Mouse (Mus musculus) olfactory bulb, adult 2 months (tissue): Measurements from ENCODE around the gene Rnf214. TPM values are rescaled to one million over a fixed set of nuclear protein-coding genes. Genes with fewer than 3 reads are reported as not detected.

Source experiments
- H3K27ac ChIP-seq: fragments of 200-500 bp; 2 replicates; pipeline ENCODE4 v1.5.1; 2012; ENCODE audit warnings: low read depth, low read length; ENCODE audit not compliant: insufficient read depth
- H3K4me1 ChIP-seq: fragments of 200-500 bp; 2 replicates; pipeline ENCODE4 v1.6.1; 2012; ENCODE audit warnings: low read length; ENCODE audit not compliant: control insufficient read depth, insufficient read depth
- H3K4me3 ChIP-seq: fragments of 200-500 bp; 2 replicates; pipeline ENCODE4 v1.5.1; 2012; ENCODE audit warnings: mild to moderate bottlenecking, low read depth, low read length, moderate library complexity; ENCODE audit not compliant: insufficient read depth
- CTCF ChIP-seq: fragments of 200-500 bp; IDR thresholded peaks from 2 replicates; pipeline ENCODE4 v1.5.1; 2012; ENCODE audit warnings: low read depth, mild to moderate bottlenecking, low read length, moderate library complexity; ENCODE audit not compliant: insufficient read depth
- POLR2A ChIP-seq: fragments of 200-500 bp; IDR thresholded peaks from 2 replicates; pipeline ENCODE4 v1.6.1; 2012; ENCODE audit warnings: mild to moderate bottlenecking, low read depth, low read length, moderate library complexity; ENCODE audit not compliant: insufficient read depth
- WGBS: fragments of 180-500 bp; shearing (Covaris S2); methylation state at CpG from one replicate; pipeline ENCODE4 v1.1.7; 2018; 5-methylcytosine and 5-hydroxymethylcytosine counted together
- polyA plus RNA-seq: library from polyadenylated mRNA; stranded (reverse); fragments of >200 nt; gene quantifications from 2 replicates; pipeline ENCODE4 v1.2.4, GENCODE M21; 2012; ENCODE audit warnings: low replicate concordance; ENCODE audit not compliant: missing spikeins, insufficient read depth, insufficient read length

The Rnf214 gene
- polyA plus RNA-seq, 1 experiment, result not detected

DNA sequence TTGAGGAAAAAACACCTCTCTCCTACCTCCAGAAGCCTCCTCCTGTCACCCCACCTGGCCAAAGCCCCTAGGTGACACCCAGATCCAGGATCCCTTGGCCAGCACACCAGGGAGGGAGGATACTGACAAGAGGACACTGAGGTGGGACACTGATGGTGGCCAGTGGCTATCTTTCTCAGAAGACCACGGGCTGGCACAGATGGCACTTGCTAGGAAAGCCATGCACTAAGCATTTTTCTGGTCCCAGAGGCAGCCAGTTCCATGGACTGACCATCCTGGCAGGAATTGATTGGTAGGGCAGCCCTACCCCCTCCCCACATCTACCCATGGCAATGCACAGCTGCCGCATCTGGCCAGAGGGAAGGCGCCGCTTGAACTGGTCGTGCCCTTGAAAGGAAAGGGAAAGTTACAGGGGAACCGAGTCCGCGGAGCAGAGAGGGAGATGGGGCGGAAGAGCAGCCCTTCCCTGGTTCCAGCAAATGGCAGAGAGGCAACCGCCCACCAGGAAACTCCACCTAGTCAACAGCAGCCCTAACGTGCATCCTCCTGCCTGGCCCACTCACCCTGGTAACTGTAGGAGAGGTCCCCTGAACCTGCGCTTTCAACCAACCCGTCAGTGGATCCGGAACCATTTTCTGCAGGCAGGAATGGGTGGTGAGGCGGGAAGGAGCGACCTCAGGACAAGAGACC lies 39.6 kb upstream of the Rnf214 start:
- Histone ChIP-seq H3K27ac (no peak overlapping the region), H3K4me3 (no peak overlapping the region), H3K4me1 (no peaks in the 10 kb centered on the region)
- WGBS, result 92% methylated on average over 16 of the region's 16 CpGs
- no peak for TF ChIP-seq CTCF
- no peak for TF ChIP-seq POLR2A

DNA sequence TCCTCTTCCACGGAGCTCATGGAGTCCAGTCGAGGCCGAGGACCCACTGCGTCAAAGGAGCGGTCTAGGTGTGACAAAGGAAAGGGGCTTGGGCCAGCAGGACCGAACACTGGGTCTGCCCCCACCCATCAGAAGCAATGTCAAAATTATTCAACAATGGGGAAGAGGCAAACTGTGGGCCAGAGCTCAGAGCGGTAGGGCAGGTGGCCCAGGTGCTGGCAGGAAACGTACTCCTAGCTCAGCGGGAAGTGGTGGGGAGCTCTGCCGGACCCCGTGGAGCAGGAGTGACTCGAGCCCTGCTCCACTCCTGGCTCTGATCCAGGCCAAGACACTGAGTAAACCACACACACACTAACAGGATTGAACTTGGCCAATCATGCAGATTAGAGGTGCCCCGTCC lies 39.0 kb upstream of the Rnf214 start:
- H3K4me3 ChIP-seq, result no peak overlapping the region
- TF ChIP-seq POLR2A (no peak), CTCF (no peak)
- no peaks in the 10 kb centered on the region for H3K4me1 ChIP-seq
- WGBS, result 76% methylated on average over 13 of the region's 13 CpGs
- H3K27ac ChIP-seq, result no peak overlapping the region

DNA sequence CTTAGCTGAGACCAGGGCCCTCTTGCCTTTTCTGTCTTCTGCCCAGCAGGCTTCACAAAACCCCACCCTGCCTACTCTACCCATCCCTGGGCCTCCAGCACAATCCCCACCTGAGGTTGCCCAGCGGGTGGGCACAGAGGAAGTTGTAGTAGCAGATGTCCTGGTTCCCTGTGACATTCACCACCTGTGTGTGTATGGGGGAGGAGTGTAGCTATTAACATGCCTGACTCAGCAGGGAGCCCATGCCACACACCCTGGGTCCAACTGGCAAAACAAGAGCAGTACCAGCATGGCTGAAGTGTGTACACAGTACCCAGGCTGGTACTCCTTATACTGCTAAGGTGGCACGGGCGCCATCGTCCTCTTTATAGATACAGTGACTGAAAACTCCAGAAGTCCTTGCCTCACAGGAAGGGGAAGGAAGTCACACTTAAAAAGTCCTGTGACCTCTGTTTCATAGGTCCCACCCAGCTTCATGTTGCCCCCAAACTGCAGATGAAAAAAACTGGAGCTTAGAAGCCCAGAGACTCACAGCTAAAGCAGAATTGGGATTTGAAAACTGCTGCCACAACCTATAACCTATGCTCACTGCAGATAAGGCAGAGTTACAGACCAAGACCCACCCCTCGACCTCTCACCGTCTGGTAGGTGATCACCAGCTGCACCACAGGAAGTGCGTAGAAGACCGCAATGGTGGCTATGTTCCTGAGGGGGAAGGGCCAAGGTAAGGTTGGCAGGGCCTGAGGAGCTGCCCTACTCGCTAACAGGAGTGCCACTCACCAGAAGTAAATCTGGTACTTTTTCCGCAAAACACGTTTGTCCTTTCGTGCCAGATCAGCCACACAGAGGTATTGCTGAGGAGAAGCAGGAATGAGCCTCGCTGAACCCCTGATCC lies 38.0 kb upstream of the Rnf214 start:
- 86% methylated on average over 13 of the region's 13 CpGs for WGBS
- H3K27ac ChIP-seq, result no peak overlapping the region
- no peak overlapping the region for H3K4me3 ChIP-seq
- no peaks in the 10 kb centered on the region for H3K4me1 ChIP-seq
- TF ChIP-seq CTCF (no peak), POLR2A (no peak)

DNA sequence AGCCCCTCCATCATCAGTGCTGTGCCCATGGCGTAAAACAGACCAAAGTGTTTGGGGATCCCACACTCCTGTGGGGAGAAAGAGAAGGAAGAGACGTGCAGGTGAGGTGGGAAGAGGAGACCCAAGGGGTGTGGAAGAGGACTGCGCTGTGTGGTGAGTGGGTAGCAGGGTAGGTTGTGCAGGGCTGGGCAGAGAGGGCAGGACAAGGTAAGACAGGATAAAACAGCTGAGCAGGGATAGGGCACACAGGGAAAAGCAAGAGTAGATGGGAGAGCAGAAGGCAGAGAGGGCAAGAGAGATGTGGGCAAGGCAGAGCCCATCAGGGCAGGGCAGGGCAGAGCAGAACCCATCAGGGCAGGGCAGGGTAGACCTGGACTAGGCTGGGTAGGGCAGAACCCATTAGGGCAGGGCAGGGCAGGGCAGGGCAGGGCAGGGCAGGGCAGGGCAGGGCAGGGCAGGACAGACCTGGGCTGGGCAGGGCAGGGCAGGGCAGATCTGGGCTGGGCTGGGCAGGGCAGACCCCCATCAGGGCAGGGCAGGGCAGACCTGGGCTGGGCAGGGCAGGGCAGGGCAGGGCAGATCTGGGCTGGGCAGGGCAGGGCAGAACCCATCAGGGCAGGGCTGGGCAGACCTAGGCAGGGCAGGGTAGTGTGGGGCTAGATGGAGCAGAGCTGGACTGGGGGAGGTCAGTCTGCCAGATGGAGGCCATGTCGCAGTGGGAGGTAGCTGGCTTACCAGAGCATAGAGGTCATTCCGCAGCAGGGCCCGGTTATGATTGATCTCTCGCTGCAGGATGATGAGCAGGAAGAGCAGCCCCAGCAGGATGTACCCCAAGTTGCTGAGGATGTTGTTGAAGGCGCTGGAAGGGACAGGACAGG lies 37.2 kb upstream of the Rnf214 start:
- WGBS, result 95% methylated on average over 8 of the region's 8 CpGs
- no peak overlapping the region for H3K4me3 ChIP-seq
- H3K27ac ChIP-seq, result no peak overlapping the region
- TF ChIP-seq POLR2A (no peak), CTCF (no peak)
- H3K4me1 ChIP-seq, result no peaks in the 10 kb centered on the region

- WGBS, result 88% methylated on average over 8 of the region's 8 CpGs
- no peak overlapping the region for H3K27ac ChIP-seq
- TF ChIP-seq CTCF (no peak), POLR2A (no peak)
- no peak overlapping the region for H3K4me3 ChIP-seq
- H3K4me1 ChIP-seq, result no peaks in the 10 kb centered on the region
Measured at GRCm38 (mm10) chr9:45942916-45943315, 36.2 kb upstream of the Rnf214 start.

- Histone ChIP-seq H3K27ac (no peak overlapping the region), H3K4me3 (no peak overlapping the region), H3K4me1 (no peaks in the 10 kb centered on the region)
- TF ChIP-seq POLR2A (no peak), CTCF (no peak)
- WGBS, result 90% methylated on average over 16 of the region's 16 CpGs
Measured at GRCm38 (mm10) chr9:45942464-45942863, 35.8 kb upstream of the Rnf214 start.

DNA sequence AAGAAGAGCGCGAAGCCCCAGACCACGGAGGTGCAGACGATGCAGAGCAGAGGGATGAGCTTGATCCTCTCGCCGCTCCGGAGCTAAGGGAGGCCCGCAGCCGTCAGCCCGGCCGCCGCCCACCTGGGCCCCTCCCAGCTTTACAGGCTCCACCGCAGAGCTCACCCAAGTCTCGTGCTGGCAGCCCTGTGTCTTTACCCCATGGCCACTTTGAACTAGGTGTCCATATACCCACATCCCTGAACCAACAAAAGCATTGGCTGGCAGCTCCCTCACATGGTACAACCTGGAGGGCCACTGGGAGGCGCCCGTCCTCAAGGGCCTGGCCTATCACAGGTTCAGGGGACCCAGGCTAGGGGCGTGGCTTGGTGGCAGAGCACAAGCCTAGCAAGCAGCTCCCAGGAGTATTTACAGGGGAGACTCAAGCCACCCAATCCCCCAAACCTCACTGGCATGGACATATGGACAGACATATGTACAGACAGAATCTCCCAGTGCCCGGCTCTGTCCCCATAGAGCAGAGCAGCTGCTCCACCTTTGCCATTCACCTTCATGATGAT lies 34.7 kb upstream of the Rnf214 start:
- Histone ChIP-seq H3K27ac (no peak overlapping the region), H3K4me3 (no peak overlapping the region)
- 67% methylated on average over 18 of the region's 18 CpGs for WGBS

GRCm38 (mm10) chr9:45939794-45940193 lies 33.1 kb upstream of the Rnf214 start:
- H3K4me1 ChIP-seq, result peaks cover 6% of the 10 kb centered on the region; the same call in 1 of the 2 replicates
- no peak overlapping the region for H3K27ac ChIP-seq
- WGBS, result 92% methylated on average over 6 of the region's 6 CpGs
- TF ChIP-seq POLR2A, result no peak
- no peak for TF ChIP-seq CTCF
- H3K4me3 ChIP-seq, result no peak overlapping the region

More for the DNA sequence above, 34.7 kb upstream of the Rnf214 start:
- H3K4me1 ChIP-seq, result no peaks in the 10 kb centered on the region
- TF ChIP-seq POLR2A, result no peak
- TF ChIP-seq CTCF, result no peak
